Mouse (Mus musculus) layer of hippocampus, adult 18-20 months (tissue): ENCODE results near the gene Tnfaip1. TPM values are rescaled to one million over a fixed set of nuclear protein-coding genes. Genes with fewer than 3 reads are reported as not detected.
"Not testable (repeated sequence)": the region's sequence is repeated elsewhere in the genome, so short reads cannot be mapped to it uniquely, and the experiment has no call there.

Experiments used
- DNase-seq, 2 experiments: peaks; one replicate each; pipeline ENCODE4 v3.0.0; 2022; ENCODE audit warnings: low spot score in 2 of 2
- long read RNA-seq: library from polyadenylated mRNA; stranded (forward); transcript quantifications from one replicate; pipeline ENCODE4 v2.0.0, GENCODE M21; 2021
- total RNA-seq, 2 experiments: library from RNA; stranded (reverse); gene quantifications; 2 replicates each; pipeline ENCODE4 v1.2.3; 2021

The Tnfaip1 gene
- total RNA-seq, result 10 to 100 TPM; 29.1 to 29.8 TPM
- long read RNA-seq, transcript Tnfaip1-201 (7 exons, 3,720 nt), result minor isoform, 14 of 76 reads
- long read RNA-seq, transcript Tnfaip1-202 (7 exons, 3,768 nt), result major isoform, 51 of 76 reads
- long read RNA-seq, partial matches to known transcripts, result 4 of 76 reads
- long read RNA-seq, other reads (novel, unspliced or antisense), result 7 of 76 reads

DNA sequence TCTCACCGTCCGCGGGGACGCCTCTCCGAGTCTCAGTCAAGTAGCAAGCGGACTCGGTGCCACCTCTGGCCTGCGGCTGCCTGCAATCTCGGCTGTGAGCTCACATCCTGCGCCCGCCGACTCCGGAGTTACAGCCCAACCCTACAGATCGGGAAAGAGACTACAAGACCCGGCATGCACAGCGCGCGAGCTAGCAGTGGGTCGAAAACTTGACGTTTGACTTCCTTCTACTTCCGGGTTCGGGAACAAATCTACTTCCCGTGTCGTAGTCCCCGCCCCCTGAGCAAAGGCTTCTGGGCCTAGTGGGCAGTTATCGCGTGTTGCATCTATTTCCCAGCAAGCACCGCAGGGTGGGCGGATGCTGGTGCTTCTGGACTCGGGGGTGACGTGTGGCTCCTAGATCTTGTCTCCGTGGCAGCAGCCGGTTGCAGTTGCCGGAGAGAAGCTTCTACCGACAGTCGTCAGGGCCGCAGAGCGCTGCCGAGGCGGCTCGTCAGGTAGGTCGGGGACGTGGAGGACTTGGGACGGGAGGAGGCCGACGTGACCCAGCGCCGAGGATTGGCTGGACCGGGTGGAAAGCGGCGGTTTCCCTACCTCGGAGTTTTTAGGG lies at the start of gene Tnfaip1, which contains the start of gene Ift20:
TSS of gene Tnfaip1 (minus strand) at position 253 of the 610 bp plus-strand sequence.
TSS of gene Ift20 (plus strand) at position 282 of the 610 bp plus-strand sequence.
- DNase-seq, result peak; percentile 98 to 99

- no peak for DNase-seq
These were observed 46.7 kb upstream of the Tnfaip1 start for GRCm38 (mm10) chr11:78582848-78583247.

DNA sequence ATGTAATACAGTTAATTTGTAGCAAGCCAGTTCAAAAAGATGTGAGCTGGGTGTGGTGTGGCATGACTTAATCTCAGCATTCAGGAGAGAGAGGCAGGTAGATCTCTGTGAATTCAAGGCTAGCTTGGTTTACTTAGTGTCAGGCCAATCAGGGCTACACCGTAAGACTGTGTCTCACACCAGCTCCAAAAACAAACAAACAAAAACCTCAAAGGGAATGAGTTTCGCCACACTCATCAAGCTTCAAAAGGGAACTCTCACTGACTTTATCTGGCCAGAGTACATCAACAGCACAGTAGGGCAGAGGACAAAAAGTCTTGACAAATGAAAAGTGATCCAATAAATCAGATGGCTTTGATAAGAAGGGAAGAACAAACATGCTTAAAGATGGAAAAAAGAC lies 38.8 kb upstream of the Tnfaip1 start:
- no peak for DNase-seq

DNA sequence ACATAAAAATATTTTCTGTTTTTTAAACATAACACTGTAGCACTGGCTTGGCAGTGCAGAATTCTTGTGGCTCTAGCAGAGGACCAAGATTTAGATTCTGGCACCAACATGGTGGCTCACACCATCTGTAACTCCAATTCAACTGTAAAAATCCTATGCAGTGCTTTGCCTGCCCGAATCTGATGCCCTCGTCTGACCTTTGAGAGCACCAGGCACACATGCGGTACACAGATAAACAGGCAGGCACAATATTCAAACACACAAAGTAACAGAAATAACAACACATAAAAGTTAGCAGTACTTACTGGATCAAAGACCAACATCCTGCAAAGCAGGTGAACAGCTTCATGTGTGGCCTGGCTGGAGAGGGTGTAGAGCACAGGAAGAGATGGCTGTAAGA lies 38.4 kb upstream of the Tnfaip1 start:
- no peak for DNase-seq

DNA sequence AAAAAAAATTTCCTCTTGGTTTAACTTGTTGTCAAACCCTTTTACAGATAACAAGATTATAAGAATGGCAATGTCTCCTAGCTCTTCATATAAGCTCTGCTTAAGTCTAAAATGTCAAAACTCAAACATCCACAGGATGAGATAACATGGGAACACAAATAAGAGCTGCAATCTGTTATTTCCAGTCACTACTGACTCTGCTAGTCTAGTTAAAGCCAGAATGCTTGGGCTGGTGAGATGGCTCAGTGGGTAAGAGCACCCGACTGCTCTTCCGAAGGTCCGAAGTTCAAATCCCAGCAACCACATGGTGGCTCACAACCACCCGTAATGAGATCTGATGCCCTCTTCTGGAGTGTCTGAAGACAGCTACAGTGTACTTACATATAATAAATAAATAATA lies 37.9 kb upstream of the Tnfaip1 start:
- DNase-seq, result not testable (repeated sequence)

- DNase-seq, result no peak
These were observed 35.7 kb upstream of the Tnfaip1 start for GRCm38 (mm10) chr11:78571854-78572253.

DNA sequence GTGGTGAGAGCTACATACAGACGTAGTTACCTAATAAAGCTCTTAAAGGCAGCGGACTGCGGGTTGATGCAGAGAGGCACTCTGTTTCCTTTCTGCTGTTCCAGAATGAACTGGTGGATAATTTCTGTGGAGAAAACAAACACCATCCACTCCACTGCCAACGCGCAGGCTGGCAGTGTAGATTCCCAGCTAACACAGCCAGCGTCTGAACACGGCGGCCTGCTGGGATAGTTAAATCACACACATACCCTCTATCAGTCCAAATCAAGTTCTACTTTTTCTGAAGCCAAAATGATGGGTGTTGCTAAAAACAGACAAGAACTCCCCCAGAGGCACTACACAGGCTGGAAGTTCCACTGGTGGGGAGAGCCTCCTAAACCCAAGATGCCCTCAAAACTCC lies 35.3 kb upstream of the Tnfaip1 start:
- DNase-seq, result peak; percentile 56 to 82

DNA sequence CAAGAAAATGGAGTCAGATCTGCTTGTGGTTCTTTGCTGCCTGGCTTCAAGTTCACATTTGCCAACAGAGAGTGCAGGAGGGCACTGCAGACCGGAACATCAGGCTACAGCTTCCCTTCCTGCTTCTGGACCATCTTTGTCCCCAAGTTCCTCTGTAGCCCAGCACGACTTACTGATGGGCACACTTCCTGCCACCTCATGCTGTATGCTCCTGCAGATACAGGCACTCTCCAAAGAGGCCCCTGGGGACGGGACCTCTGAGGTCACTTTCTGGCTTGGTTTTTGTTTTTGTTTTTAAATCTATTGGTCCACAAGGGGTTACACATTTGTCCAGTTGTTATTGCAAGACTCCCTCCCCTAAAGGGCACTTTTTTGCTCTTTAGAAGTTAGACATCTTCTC lies 33.7 kb upstream of the Tnfaip1 start:
- no peak for DNase-seq

DNA sequence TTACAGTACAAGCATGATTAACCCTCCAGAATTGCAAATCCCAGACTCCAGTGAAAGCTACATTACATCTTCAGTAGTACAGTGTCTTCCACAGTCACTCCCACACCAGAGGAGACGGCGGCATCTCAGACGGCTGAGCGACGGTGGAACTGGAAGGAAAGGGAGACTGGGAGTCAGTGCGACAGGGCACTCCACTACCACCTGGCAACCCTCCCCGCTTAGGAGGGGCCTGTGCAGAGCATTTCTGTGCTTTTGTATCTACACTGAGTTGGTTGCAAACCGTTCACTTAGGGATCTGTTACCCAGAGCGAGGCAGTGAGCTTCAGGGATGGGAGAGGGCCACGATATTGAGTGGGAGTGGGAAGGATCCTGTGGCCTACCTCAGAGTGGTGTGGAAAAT lies 32.7 kb upstream of the Tnfaip1 start:
- DNase-seq, result no peak

GRCm38 (mm10) chr11:78567614-78568013 lies 31.5 kb upstream of the Tnfaip1 start:
- no peak for DNase-seq

DNA sequence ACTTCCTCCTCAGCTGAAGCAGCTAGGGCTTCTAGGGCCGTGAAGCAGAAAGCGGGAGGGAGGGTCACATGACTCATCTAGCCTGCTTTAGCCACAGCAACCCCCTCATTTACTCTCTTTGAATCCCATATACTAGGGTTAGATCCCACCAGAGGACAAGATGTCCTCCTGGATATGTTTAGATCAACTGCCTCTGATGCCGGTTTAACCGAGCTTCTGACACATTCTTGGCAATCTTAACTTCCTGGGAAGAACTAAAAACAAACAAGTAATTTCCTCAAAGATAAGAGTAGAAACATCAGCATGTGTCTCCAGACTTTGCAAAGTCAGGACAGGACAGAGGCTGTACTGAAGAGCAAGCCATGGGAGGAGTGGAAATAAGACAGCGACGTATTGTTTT lies 30.6 kb upstream of the Tnfaip1 start:
- DNase-seq, result no peak

DNA sequence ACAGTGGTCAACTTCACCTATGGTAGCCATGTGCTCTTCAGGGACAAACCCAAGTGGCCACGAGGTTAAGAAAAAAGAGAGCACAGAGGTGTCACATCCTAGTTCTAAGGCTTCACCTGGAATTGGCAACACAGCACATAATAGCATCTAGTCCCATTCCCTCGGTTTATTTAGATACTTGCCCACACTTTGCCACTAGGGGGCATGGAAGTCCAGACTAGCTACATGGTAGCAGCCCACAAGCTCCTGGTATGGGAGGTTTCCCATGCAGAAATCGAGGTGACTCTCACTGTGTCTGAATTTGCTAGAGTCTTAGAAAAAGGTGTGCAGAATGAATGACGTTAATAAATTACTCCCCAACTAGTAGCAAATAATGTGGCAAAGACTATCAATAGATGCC lies 24.3 kb upstream of the Tnfaip1 start:
- DNase-seq, result peak; percentile 47 to 85

DNA sequence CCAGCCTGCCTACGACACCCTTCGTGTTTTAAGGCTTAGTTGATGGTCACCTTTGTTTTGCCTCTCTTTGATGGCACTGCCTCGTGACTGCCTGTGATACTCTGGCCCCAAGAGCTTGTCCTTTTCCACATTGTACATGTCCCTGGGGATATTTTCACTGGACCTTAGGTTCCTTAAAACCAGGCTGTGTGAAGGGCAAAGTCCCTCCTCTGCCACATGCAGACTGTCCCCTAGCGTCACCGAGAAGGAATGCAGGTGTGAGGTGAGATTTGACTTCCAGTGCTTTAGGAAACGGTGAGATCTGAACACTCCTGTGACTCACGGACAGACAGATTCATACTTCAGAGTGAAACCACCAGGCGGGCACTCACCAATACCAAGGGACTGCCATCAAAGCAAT lies 21.1 kb upstream of the Tnfaip1 start:
- no peak for DNase-seq

- no peak for DNase-seq
These were observed 19.9 kb upstream of the Tnfaip1 start for GRCm38 (mm10) chr11:78556070-78556469.

DNA sequence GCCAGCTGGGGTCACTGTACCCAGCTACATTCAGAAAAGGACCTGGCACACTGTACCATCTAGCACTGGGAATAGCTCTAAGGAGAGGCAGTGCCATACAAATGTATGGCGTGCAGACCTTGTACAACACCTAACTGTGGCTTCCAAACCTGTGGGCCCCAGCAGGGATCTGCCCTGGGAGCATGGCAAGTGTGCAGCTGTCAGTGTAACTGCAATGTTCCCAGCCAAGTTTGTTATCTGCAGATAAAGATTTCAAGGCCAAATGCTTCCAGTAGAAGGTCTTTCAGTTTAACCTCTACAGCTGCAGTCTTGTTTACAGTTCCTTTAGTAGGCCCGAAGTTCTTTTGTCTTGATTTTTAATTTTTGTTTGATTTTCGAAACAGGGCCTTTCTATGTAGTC lies 19.5 kb upstream of the Tnfaip1 start:
- DNase-seq, result no peak

DNA sequence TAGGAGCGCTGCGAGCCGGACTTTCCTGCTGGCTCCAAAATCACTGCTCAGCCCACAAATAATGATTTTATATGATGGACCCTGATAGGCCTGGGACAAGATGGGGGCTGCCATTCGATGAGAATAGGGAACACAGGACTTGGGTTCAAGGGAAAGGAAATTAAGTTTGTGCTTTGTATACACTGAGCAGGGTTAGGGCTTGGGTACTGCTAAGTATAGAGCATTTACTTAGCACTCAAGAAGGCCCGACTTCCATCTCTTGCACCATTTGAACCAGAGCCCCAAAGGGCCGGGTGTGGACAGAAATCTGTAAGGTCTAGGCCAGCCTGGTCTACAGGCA lies 14.9 kb upstream of the Tnfaip1 start:
- DNase-seq, result no peak

- DNase-seq, result peak; percentile 94 to 98
These were observed 14.3 kb upstream of the Tnfaip1 start, which contains the start of gene Tmem97 for GRCm38 (mm10) chr11:78550168-78551058. Gene Tmem97, minus strand, starts transcription at chr11:78550777.

- no peak for DNase-seq
These were observed 13.4 kb upstream of the Tnfaip1 start for GRCm38 (mm10) chr11:78549491-78549987.

DNA sequence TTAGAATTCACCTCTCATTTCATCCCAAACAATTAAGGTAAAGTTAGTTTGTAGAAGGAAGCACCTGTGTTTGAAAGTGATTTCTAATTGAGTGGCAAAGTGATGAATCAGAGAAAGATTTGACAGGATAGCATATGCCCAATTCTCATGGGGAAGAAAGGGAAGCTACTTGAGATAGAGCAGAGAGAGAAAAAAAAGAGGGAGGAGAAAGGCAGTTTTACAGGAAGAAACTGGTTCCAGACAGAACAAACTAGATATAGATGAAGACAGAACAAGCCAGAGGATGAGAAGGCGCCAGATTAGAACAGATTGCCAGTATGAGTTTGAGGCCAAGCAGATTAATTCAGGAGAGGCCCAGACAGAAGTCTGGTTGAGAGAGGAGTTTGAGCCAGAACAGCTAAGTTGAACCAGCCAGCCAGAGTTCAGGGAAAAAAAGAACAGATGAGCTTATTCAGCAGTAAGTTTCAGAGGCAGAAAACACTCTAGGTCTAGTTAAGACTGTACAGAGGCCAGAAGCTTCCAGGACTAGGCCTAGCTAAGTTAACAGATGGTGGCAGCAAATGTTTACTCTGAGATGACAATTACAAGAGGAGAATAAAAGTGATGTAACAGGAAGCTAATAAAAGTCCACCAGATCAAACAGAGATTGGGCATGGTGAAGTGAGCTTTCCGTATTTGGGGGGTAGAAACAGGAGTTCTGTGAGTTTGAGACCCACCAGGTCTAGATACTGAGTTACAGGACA lies 11.8 kb upstream of the Tnfaip1 start:
- no peak for DNase-seq

GRCm38 (mm10) chr11:78545181-78545580 lies 9.0 kb upstream of the Tnfaip1 start:
- no peak for DNase-seq

DNA sequence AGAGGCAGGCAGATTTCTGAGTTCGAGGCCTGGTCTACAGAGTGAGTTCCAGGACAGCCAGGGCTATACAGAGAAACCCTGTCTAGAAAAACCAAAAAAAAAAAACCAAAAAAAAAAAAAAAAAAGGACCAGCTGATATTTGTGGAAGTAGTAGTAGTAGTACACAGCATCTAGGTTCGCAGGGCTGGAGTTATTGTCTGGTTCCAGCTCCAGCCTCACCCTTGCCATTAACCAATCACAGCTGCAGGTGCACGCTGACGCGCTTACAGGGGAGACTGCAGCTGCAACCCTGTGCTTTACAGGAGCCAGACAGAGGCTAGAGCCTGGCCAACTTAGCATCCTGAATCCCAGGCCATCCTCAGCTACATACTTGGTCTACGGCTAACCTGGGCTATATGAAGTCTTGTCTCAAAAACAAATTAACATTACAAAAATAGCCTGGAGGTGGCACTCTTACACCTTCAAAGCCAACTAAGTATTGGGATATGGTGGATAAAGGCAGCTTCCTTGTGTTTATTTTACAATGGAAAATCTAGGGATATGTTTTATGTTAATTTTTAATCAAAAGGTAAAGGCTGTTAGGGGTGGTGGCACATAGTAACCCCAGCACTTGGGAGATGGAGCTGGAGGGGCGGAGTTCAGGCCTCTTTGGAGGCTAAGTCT lies 8.4 kb upstream of the Tnfaip1 start:
- DNase-seq, result no peak
